Mouse (Mus musculus) myocyte (in vitro differentiated cells): Measurements from ENCODE around the gene Lzic. TPM values are rescaled to one million over a fixed set of nuclear protein-coding genes. Genes with fewer than 3 reads are reported as not detected.

ENCODE experiments used
- H3K27me3 ChIP-seq: one replicate; pipeline ENCODE4 v1.6.1; 2011; ENCODE audit not compliant: control insufficient read depth, insufficient read depth, insufficient read length
- H3K36me3 ChIP-seq: one replicate; pipeline ENCODE4 v1.6.1; 2011; ENCODE audit not compliant: control insufficient read depth, insufficient read depth
- H3K4me2 ChIP-seq: one replicate; pipeline ENCODE4 v1.6.1; 2011; ENCODE audit warnings: low read depth, control low read depth
- H3K4me3 ChIP-seq: one replicate; pipeline ENCODE4 v1.5.1; 2011; ENCODE audit warnings: mild to moderate bottlenecking, control low read depth, moderate library complexity
- H3K79me2 ChIP-seq: one replicate; pipeline ENCODE4 v1.6.1; 2011; ENCODE audit not compliant: control insufficient read depth, insufficient read depth
- H3ac ChIP-seq: one replicate; pipeline ENCODE4 v1.6.1; 2011; ENCODE audit not compliant: control insufficient read depth, insufficient read length
- CEBPB ChIP-seq: IDR thresholded peaks from 2 replicates; pipeline ENCODE4 v1.6.1; 2011; ENCODE audit warnings: mild to moderate bottlenecking, moderate library complexity; ENCODE audit not compliant: poor library complexity, insufficient read depth, severe bottlenecking
- E2F4 ChIP-seq: IDR thresholded peaks from one replicate; pipeline ENCODE4 v1.6.1; 2011; ENCODE audit warnings: mild to moderate bottlenecking, control low read depth, moderate library complexity; ENCODE audit not compliant: insufficient read depth
- MAX ChIP-seq: IDR thresholded peaks from one replicate; pipeline ENCODE4 v1.6.1; 2011; ENCODE audit warnings: low read depth, mild to moderate bottlenecking, control low read depth
- MYOD1 ChIP-seq, 3 experiments: IDR thresholded peaks; one replicate each; pipeline ENCODE4 v1.6.1; 2011; ENCODE audit warnings: control low read depth in 2 of 3, low read depth in 2 of 3, mild to moderate bottlenecking in 2 of 3, moderate library complexity in 1 of 3; ENCODE audit not compliant: insufficient read length in 2 of 3, control insufficient read depth in 1 of 3
- MYOG ChIP-seq, 3 experiments: IDR thresholded peaks; one replicate each; pipeline ENCODE4 v1.6.1; 2011; ENCODE audit warnings: control low read depth in 2 of 3, low read depth in 2 of 3, mild to moderate bottlenecking in 2 of 3; ENCODE audit not compliant: insufficient read length in 2 of 3, control insufficient read depth in 1 of 3, insufficient read depth in 1 of 3
- POLR2A ChIP-seq: IDR thresholded peaks from one replicate; pipeline ENCODE4 v1.6.1; 2011; ENCODE audit warnings: low read depth, mild to moderate bottlenecking, control low read depth, moderate library complexity; ENCODE audit not compliant: insufficient read length
- POLR2AphosphoS2 ChIP-seq: IDR thresholded peaks from one replicate; pipeline ENCODE4 v1.6.1; 2011; ENCODE audit warnings: low read depth, control low read depth; ENCODE audit not compliant: insufficient read length
- REST ChIP-seq: IDR thresholded peaks from one replicate; pipeline ENCODE4 v1.6.1; 2011; ENCODE audit warnings: mild to moderate bottlenecking, control low read depth, moderate library complexity; ENCODE audit not compliant: insufficient read depth, insufficient read length
- SRF ChIP-seq: IDR thresholded peaks from one replicate; pipeline ENCODE4 v1.6.1; 2011; ENCODE audit warnings: low read depth; ENCODE audit not compliant: control insufficient read depth, insufficient read length
- TCF12 ChIP-seq: IDR thresholded peaks from one replicate; pipeline ENCODE4 v1.6.1; 2011; ENCODE audit warnings: mild to moderate bottlenecking, control low read depth; ENCODE audit not compliant: poor library complexity, insufficient read depth, severe bottlenecking
- TCF3 ChIP-seq: IDR thresholded peaks from one replicate; pipeline ENCODE4 v1.6.1; 2011; ENCODE audit warnings: low read depth, control low read depth; ENCODE audit not compliant: insufficient read length
- USF1 ChIP-seq: IDR thresholded peaks from one replicate; pipeline ENCODE4 v1.6.1; 2011; ENCODE audit warnings: low read depth, mild to moderate bottlenecking, control low read depth, moderate library complexity
- polyA plus RNA-seq: library from polyadenylated mRNA; unstranded; fragments of >200 nt; fragmentation: generic; extraction: Trizol; gene quantifications from one replicate; pipeline ENCODE4 v1.2.1, GENCODE M21; 2012; ENCODE audit warnings: missing spikeins

Gene Lzic
- polyA plus RNA-seq, 1 experiment, result 45.5 TPM

GRCm38 (mm10) chr4:149518351-149519220 lies 33.6 kb downstream of the Lzic start:
- H3K4me3 ChIP-seq, result peak overlapping the region; percentile 33
- peaks cover 4% of the 10 kb centered on the region for H3K79me2 ChIP-seq
- TF ChIP-seq MYOD1 (IDR thresholded peaks at IDR 0.05; ENCODE audit: control insufficient read depth in 1 of 3, insufficient read length in 2 of 3, low read depth in 2 of 3) (no peak), POLR2A (no peak), CEBPB (no peak), MYOG (IDR thresholded peaks at IDR 0.05; ENCODE audit: control insufficient read depth in 1 of 3, insufficient read depth in 1 of 3, insufficient read length in 2 of 3, low read depth in 2 of 3) (no peak), MAX (no peak), E2F4 (no peak), USF1 (no peak), SRF (no peak), TCF12 (no peak)
- H3K27me3 ChIP-seq, result no peaks in the 10 kb centered on the region
- peak overlapping the region; percentile 98 for H3K4me2 ChIP-seq
- peak overlapping the region; percentile 8 for H3ac ChIP-seq
- H3K36me3 ChIP-seq, result no peaks in the 10 kb centered on the region

GRCm38 (mm10) chr4:149521258-149521657 lies 36.2 kb downstream of the Lzic start:
- H3K4me2 ChIP-seq, result no peak overlapping the region

GRCm38 (mm10) chr4:149523961-149524360 lies 38.9 kb downstream of the Lzic start:
- no peak overlapping the region for H3K4me2 ChIP-seq
- no peaks in the 10 kb centered on the region for H3K36me3 ChIP-seq
- no peaks in the 10 kb centered on the region for H3K27me3 ChIP-seq
- no peak overlapping the region for H3K4me3 ChIP-seq
- H3ac ChIP-seq, result no peak overlapping the region
- TF ChIP-seq TCF3, result no peak
- TF ChIP-seq MYOG (IDR thresholded peaks at IDR 0.05; ENCODE audit: control insufficient read depth in 1 of 3, insufficient read depth in 1 of 3, insufficient read length in 2 of 3, low read depth in 2 of 3), result no peak
- no peak for TF ChIP-seq MYOD1 (IDR thresholded peaks at IDR 0.05; ENCODE audit: control insufficient read depth in 1 of 3, insufficient read length in 2 of 3, low read depth in 2 of 3)
- TF ChIP-seq TCF12, result no peak
- no peak for TF ChIP-seq CEBPB
- TF ChIP-seq SRF, result no peak
- no peak for TF ChIP-seq E2F4
- no peak for TF ChIP-seq POLR2A
- TF ChIP-seq USF1, result no peak
- TF ChIP-seq REST, result no peak
- no peak for TF ChIP-seq MAX
- no peak for TF ChIP-seq POLR2AphosphoS2
- peaks cover 4% of the 10 kb centered on the region for H3K79me2 ChIP-seq

More at GRCm38 (mm10) chr4:149521258-149521657, 36.2 kb downstream of the Lzic start:
- H3K36me3 ChIP-seq, result no peaks in the 10 kb centered on the region
- peaks cover 4% of the 10 kb centered on the region for H3K79me2 ChIP-seq
- H3K4me3 ChIP-seq, result no peak overlapping the region
- no peaks in the 10 kb centered on the region for H3K27me3 ChIP-seq
- no peak overlapping the region for H3ac ChIP-seq
- peak in 2 of 3 experiments; percentile 62 to 84 for TF ChIP-seq MYOG (IDR thresholded peaks at IDR 0.05; ENCODE audit: control insufficient read depth in 1 of 3, insufficient read depth in 1 of 3, insufficient read length in 2 of 3, low read depth in 2 of 3)
- TF ChIP-seq POLR2AphosphoS2, result no peak
- peak in 2 of 3 experiments; percentile 57 to 80 for TF ChIP-seq MYOD1 (IDR thresholded peaks at IDR 0.05; ENCODE audit: control insufficient read depth in 1 of 3, insufficient read length in 2 of 3, low read depth in 2 of 3)
- no peak for TF ChIP-seq SRF
- no peak for TF ChIP-seq E2F4

- no peak for TF ChIP-seq SRF
- no peak for TF ChIP-seq E2F4
- TF ChIP-seq POLR2A, result no peak
- no peak for TF ChIP-seq USF1
- Histone ChIP-seq H3K27me3 (no peaks in the 10 kb centered on the region), H3K4me3 (no peak overlapping the region), H3K36me3 (no peaks in the 10 kb centered on the region), H3ac (no peak overlapping the region), H3K4me2 (no peak overlapping the region), H3K79me2 (peaks cover 4% of the 10 kb centered on the region)
Measured at GRCm38 (mm10) chr4:149525170-149525569, 40.1 kb downstream of the Lzic start.

- no peak overlapping the region for H3ac ChIP-seq
- H3K79me2 ChIP-seq, result peaks cover 4% of the 10 kb centered on the region
- no peak overlapping the region for H3K4me3 ChIP-seq
- TF ChIP-seq MAX, result no peak
- TF ChIP-seq REST, result no peak
- no peak for TF ChIP-seq MYOD1 (IDR thresholded peaks at IDR 0.05; ENCODE audit: control insufficient read depth in 1 of 3, insufficient read length in 2 of 3, low read depth in 2 of 3)
- TF ChIP-seq POLR2A, result no peak
- no peak for TF ChIP-seq MYOG (IDR thresholded peaks at IDR 0.05; ENCODE audit: control insufficient read depth in 1 of 3, insufficient read depth in 1 of 3, insufficient read length in 2 of 3, low read depth in 2 of 3)
- TF ChIP-seq POLR2AphosphoS2, result no peak
- TF ChIP-seq TCF12, result no peak
- TF ChIP-seq USF1, result no peak
- TF ChIP-seq E2F4, result no peak
- no peak for TF ChIP-seq SRF
- H3K4me2 ChIP-seq, result no peak overlapping the region
- no peaks in the 10 kb centered on the region for H3K36me3 ChIP-seq
- no peaks in the 10 kb centered on the region for H3K27me3 ChIP-seq
Measured at GRCm38 (mm10) chr4:149525811-149526210, 40.8 kb downstream of the Lzic start.
